Mouse (Mus musculus): ENCODE measurements around the gene Smim14.

- TF ChIP-seq POLR2A (IDR thresholded peaks at IDR 0.05; ENCODE audit: insufficient read depth, low read length) (no peak), CTCF (IDR thresholded peaks at IDR 0.05; ENCODE audit: low read depth, low read length) (no peak), EP300 (IDR thresholded peaks at IDR 0.05; ENCODE audit: insufficient read depth, low read depth, low read length) (no peak)
Observed at GRCm38 (mm10) chr5:65488725-65489124, 48.3 kb downstream of the Smim14 start.
